Mouse (Mus musculus): ENCODE measurements around the gene Dhdh.
"Not testable (repeated sequence)": the region's sequence is repeated elsewhere in the genome, so short reads cannot be mapped to it uniquely, and the experiment has no call there.

GRCm38 (mm10) chr7:45459564-45460140 is 29.0 kb downstream of the Dhdh start, which contains the start of gene Ftl1:
- peak; percentile 98 for TF ChIP-seq POLR2A (IDR thresholded peaks at IDR 0.05; ENCODE audit: insufficient read depth, low read depth, low read length)
- not testable (repeated sequence) for TF ChIP-seq CTCF (IDR thresholded peaks at IDR 0.05)
